Mouse (Mus musculus): ENCODE results near the gene Slc25a20.

GRCm38 (mm10) chr9:108691371-108691770 is 29.5 kb downstream of the Slc25a20 start:
- no peak for TF ChIP-seq POLR2A (IDR thresholded peaks at IDR 0.05; ENCODE audit: low read depth, low read length)
- no peak for TF ChIP-seq CTCF (conservative IDR thresholded peaks at IDR 0.05; ENCODE audit: insufficient read depth, insufficient read length, low read depth, low read length)

Data from kidney, adult 2 months (tissue).